Mouse (Mus musculus): ENCODE results near the gene Gm49630. TPM values are rescaled to one million over a fixed set of nuclear protein-coding genes. Genes with fewer than 3 reads are reported as not detected.
"Not testable (repeated sequence)": the region's sequence is repeated elsewhere in the genome, so short reads cannot be mapped to it uniquely, and the experiment has no call there.

Gm49630 gene
- total RNA-seq, 2 experiments from 2014 or later, result not detected

- DNase-seq, result not testable (repeated sequence)
Measured at GRCm38 (mm10) chr17:7366676-7367374, 5.0 kb downstream of the Gm49630 start.

GRCm38 (mm10) chr17:7366265-7366664 is 5.5 kb downstream of the Gm49630 start:
- not testable (repeated sequence) for DNase-seq

GRCm38 (mm10) chr17:7365615-7366014 is 6.2 kb downstream of the Gm49630 start:
- DNase-seq, result not testable (repeated sequence)

GRCm38 (mm10) chr17:7360749-7361465 is 10.9 kb downstream of the Gm49630 start:
- DNase-seq, result peak; percentile 25 to 42

- not testable (repeated sequence) for DNase-seq
Measured at GRCm38 (mm10) chr17:7359806-7360205, 12.0 kb downstream of the Gm49630 start.

GRCm38 (mm10) chr17:7352596-7352995 is 19.2 kb downstream of the Gm49630 start, which contains the start of gene Ttll2:
TSS of gene Ttll2 (minus strand) at chr17:7352696.
- not testable (repeated sequence) for DNase-seq

GRCm38 (mm10) chr17:7348765-7349164 is 23.0 kb downstream of the Gm49630 start:
- not testable (repeated sequence) for DNase-seq

GRCm38 (mm10) chr17:7337381-7337780 is 34.4 kb downstream of the Gm49630 start:
- DNase-seq, result not testable (repeated sequence)

- not testable (repeated sequence) for DNase-seq
Measured at GRCm38 (mm10) chr17:7332745-7333144, 39.0 kb downstream of the Gm49630 start.

GRCm38 (mm10) chr17:7326415-7326814 is 45.4 kb downstream of the Gm49630 start:
- not testable (repeated sequence) for DNase-seq

GRCm38 (mm10) chr17:7324346-7324745 is 47.4 kb downstream of the Gm49630 start, which contains the start of gene Tcp10a:
TSS of gene Tcp10a (plus strand) at chr17:7324646.
- not testable (repeated sequence) for DNase-seq

- not testable (repeated sequence) for DNase-seq
Measured at GRCm38 (mm10) chr17:7319789-7320188, 52.0 kb downstream of the Gm49630 start.

GRCm38 (mm10) chr17:7315693-7316382 is 55.9 kb downstream of the Gm49630 start:
- peak in 1 of 2 experiments; percentile 42 for DNase-seq

- peak; percentile 39 to 54 for DNase-seq
Measured at GRCm38 (mm10) chr17:7306278-7307196, 65.2 kb downstream of the Gm49630 start.

Other genes with a start within 250 kb of the Gm49630 start
- 10 to 100 TPM; 38.6 to 49.2 TPM for gene Rps6ka2, start 201.9 kb downstream of the Gm49630 start, total RNA-seq (2021)
- not detected for gene Tcp10a, start 47.3 kb downstream of the Gm49630 start, total RNA-seq (2021)
- not detected for gene Ttll2, start 19.3 kb downstream of the Gm49630 start, total RNA-seq (2021)
- gene Unc93a2, start 13.5 kb upstream of the Gm49630 start, total RNA-seq (2021), result not detected